Mouse (Mus musculus) megakaryocyte, embryonic 14.5 days (primary cell): ENCODE data around the gene Galntl6.

ENCODE experiments used
- FLI1 ChIP-seq: IDR thresholded peaks from 2 replicates; pipeline ENCODE4 v1.6.1; 2012; ENCODE audit warnings: low read length, inconsistent platforms, mixed read lengths
- GATA1 ChIP-seq: IDR thresholded peaks from 3 replicates; pipeline ENCODE4 v1.6.1; 2012; ENCODE audit warnings: mixed read lengths, low read length, inconsistent platforms, borderline replicate concordance

GRCm38 (mm10) chr8:58535781-58536180, 376.7 kb downstream of the Galntl6 start:
- no peak for TF ChIP-seq FLI1
- TF ChIP-seq GATA1, result no peak
